Mouse (Mus musculus) frontal cortex, postnatal 36 days (tissue): ENCODE data around the gene Timd2.
"Not testable (repeated sequence)": the region's sequence is repeated elsewhere in the genome, so short reads cannot be mapped to it uniquely, and the experiment has no call there.

Source experiments
- DNase-seq, 2 experiments: peaks; one replicate each; pipeline ENCODE4 v3.0.0; 2022; ENCODE audit warnings: low spot score in 2 of 2

Gene Timd2

DNA sequence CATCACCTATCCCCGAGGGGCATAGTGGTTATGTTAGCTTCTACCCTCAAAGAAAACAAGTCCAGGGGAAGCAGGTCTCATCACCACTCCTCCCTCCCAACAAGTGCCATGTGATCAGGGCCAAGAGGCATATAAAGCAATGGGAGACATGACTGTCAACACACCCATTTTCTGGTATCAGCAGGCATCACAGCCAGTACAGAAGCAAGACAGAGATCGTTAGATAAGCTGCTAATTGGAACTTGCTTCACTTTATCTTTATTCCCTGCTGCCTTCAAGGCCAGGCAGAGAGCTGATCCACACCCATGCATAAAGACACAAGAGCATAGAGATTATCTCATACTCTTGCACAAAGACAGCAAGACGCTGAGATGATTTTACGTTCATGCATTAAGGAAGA is 43.6 kb downstream of the Timd2 start:
- no peak for DNase-seq

DNA sequence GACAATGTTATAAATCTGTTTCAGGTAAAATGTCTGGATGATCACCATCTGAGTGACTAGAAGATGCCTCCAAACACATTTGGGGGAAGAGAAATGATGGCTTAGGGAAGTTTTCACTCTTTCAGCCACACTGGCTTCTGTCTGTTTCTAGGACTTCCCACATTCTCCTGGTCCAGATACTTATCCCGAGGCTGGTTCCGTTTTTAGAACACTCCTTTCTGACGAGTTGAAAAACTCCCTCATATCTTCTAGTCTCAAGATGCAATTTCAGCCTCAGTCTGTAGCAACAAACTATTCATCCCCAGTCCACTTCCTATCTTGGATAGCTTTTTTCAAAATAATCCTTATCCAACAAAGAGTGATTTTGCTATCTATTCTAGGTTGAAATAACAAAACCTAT is 54.4 kb downstream of the Timd2 start:
- DNase-seq, result no peak

DNA sequence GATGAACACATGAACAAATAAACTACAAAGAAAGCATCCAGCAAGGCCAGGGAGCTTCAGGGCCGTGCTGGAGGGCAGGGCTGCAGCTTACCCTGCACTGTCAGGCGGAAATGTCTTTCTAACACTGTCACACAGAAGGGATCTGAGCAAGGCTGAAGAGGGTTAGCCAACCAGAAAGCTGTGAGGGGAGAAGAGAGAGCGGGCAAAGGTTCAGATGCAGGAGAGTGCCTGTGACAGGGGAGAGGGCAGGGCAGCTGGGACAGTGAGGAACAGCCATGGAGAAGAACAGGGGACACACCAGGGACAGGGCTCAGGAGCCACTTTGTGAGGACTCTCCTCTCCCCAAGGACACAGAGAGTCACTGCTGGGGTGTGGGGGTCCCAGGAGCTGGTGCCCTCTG is 57.2 kb downstream of the Timd2 start:
- not testable (repeated sequence) for DNase-seq

DNA sequence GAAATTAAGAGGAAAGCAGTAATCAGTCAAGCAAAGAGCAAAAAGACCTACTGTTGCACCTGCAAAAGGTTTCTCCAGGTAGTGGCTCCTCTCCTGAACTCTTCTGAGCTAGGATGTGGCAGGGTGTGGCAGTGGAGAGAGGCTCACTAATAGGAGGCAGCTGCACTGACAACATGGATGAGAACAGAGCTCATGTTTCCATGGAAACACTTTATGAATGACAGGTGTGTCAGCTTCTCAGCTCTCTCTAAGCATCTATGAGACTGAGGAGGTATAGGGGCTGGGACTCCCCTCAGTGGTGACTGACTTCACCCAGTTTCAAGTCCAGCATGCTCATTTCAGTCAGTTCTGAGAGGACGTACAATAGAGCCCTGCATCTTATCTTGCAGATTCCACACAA is 62.0 kb downstream of the Timd2 start:
- no peak for DNase-seq

DNA sequence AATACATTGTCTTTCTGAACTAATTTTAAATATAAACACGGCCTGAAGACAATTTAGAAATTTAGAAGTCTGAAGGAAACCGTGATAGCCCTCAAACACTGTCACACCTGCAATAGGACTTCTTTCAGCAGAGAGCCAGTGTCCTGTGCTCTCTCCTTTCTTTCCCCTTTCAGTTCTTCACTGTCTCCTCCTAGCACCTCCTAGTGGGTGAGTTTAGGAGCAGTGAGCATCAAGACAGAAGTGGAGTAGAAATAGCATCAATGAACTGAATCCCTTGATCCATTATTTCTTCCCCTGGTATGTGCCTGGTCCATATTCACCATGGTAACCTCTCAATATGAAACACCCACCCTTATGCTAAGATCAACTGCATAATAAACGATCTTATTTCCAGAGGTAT is 70.3 kb downstream of the Timd2 start:
- DNase-seq, result no peak

DNA sequence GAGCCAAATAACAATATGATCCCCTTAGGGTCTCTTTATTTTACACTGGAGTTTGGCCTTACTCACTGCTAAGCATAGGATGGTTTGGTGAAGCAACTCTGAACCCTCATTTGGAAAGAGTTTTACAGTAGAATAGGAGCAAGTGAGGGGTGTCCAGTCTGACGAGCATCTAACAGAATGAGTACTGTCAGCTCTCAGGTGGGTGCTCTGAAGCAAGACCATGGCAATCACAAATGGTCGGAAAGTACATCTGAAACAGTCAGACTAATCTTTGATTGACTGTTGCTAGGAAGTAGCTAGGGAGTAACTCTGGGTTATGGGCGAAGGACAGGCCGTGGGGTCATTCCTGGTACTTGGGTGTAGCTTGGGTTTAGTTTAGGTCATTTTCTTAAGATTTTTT is 71.3 kb downstream of the Timd2 start:
- DNase-seq, result not testable (repeated sequence)

- DNase-seq, result peak; percentile 21 to 41
Measured at GRCm38 (mm10) chr11:46631635-46632034, 75.2 kb downstream of the Timd2 start.

DNA sequence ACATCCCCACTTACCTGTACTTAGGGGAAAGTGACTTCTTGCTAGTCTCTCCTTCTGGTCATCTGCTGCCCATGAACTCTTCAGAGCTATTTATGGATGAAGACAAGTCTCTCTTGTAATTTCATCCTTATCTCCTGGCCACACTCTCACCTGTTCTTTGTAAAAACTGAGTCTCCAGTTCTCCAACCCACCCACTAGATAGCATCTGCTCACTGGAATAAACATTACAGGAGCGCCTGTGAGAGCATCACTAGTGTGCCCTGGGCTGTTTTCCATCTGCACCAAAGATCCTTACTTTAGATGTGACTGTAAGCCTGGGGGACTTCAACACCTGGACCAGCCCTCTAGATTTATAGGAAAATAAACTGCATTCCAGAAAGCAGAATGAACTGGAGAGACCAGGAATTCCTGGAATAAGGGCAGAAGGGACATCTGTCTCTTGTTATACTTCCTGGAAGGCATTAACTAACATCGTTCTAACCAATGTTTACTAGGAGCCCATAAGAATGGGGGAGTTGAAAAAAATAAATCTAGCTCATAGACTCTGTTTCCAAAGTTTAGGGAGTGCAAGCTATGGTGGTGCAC is 77.6 kb downstream of the Timd2 start, which contains the start of gene Dppa1:
Dppa1 (minus strand) TSS at position 51 of the 585 bp plus-strand sequence.
- DNase-seq, result no peak

- DNase-seq, result no peak
Measured at GRCm38 (mm10) chr11:46620414-46621168, 86.3 kb downstream of the Timd2 start.

- DNase-seq, result no peak
Measured at GRCm38 (mm10) chr11:46619929-46620328, 86.9 kb downstream of the Timd2 start.
